Mouse (Mus musculus) right cerebral cortex, postnatal 14 days (tissue): ENCODE measurements around the gene Gpt2.
A peak's percentile ranks its signal among the peaks of the same experiment; 100 is the strongest.

Source experiments
- DNase-seq: peaks from one replicate; pipeline ENCODE4 v3.0.0; 2022

Gpt2 gene

DNA sequence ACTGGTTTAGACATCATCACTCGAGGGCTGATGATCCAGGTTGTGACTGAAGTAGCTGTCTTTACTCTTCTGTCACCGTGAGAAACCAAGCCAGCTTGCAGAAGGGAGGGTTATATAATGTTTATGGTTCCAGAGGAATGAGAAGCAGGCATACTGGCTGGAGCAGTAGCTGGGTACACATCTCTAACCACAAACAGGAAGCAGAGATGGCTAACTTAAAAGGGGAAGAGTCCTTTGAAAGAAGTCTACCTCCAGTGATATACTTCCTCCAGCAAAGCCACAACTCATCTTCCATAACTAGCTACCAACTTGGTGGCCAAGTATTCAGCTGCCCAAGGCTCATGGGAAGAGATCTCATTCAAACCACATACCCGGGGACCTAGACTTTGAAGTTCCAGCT, 39.1 kb downstream of the Gpt2 start:
- DNase-seq, result no peak

DNA sequence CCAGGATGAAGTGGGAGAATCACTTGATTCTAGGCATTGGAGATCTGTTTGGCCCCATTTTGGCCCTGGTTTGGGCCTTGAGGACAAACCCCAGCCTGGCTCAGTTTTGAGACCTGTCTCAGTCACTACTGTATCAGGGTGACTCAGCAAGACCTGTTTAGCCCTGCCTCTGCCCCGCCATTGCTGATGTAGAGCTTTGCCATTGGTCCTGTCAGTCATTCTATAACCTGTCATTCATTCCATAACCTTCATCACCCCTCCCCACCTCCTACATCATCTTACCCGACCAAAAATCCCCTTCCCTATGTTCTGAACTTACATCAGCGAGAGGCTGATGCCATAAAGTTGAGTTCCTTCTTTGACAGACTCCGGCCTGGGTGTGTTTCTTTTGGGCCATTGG, 40.5 kb downstream of the Gpt2 start:
- no peak for DNase-seq

- no peak for DNase-seq
Observed at GRCm38 (mm10) chr8:85533434-85533833, 41.1 kb downstream of the Gpt2 start.

- no peak for DNase-seq
Observed at GRCm38 (mm10) chr8:85534163-85534562, 41.8 kb downstream of the Gpt2 start.

DNA sequence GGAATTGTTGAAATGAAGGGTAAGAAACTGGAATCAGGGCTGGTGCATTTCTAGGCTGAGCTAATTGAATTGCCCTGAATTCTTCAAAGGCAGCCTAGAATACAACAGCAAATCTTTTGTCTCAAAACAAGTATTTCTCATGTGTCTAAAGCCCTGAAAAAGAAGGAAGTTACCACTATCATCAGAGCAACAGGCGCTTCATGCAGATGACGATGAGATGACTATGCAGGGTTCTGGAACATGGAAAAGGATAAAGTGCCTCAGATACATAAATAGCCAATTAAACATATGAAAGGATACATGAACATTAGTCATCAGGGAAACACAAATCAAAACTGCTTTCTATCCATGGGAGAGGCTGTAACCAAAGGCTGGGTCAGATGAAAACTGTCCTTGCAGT, 44.0 kb downstream of the Gpt2 start:
- DNase-seq, result no peak

DNA sequence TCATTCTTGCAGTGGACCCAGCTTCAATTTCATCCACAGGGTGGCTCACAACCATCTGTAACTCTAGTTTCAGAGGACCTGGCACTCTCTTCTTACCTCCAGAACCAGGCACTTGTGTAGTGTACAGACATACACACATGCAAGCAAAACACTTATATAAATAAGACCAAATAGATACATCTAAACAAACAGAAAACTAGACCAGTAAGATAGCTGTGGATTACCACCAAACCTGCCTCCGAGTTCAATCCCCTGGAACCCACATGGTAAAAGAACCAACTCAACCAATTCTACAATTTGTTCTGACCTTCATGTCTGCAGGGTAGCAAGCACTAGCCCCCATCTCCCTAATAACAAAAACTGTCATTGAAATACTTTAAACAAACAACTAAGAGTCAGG, 59.6 kb downstream of the Gpt2 start:
- DNase-seq, result no peak

- DNase-seq, result no peak
Observed at GRCm38 (mm10) chr8:85554391-85555180, 62.2 kb downstream of the Gpt2 start.

GRCm38 (mm10) chr8:85555181-85556145, 63.1 kb downstream of the Gpt2 start, which contains the start of gene Dnaja2:
Dnaja2 (minus strand) TSS chr8:85555344.
- DNase-seq, result peak; percentile 93

- no peak for DNase-seq
Observed at GRCm38 (mm10) chr8:85556986-85557600, 64.7 kb downstream of the Gpt2 start.

DNA sequence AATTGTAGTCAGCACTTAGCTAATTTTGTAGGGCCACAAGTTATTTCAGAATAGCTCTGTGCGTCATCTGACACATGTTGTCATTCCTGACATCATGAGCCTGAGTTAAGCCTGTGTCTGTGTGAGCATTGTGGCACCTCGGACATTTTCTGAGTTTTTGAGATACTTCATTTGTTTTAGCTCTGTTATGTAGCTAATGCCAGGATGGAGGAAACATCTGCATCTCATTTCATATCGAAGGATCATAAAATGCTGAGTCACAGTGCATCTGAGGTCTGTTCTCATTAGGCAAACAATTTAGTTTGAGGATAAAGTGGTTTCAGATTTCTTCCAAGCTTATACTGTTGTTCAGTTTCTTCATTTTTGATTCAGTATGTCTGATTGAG, 65.2 kb downstream of the Gpt2 start:
- DNase-seq, result no peak

DNA sequence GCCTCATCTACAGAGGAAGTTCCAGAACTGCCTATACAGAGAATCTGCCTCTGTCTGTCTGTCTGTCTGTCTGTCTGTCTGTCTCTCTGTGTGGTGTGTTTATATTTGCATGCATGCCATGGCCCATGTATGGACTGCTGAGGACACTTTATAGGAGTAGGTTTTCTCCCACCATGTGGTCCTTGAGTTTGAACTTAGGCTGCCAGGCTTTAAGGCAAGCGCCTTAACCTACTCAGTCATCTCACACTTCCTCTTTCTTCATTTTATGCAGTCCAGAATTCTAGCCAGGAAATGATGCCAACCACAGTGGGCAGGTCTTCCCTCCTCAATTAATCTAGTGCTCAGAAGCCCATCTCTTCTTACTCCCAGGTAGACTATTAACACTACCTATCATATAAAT, 66.8 kb downstream of the Gpt2 start:
- no peak for DNase-seq

GRCm38 (mm10) chr8:85559966-85560365, 67.6 kb downstream of the Gpt2 start:
- no peak for DNase-seq

GRCm38 (mm10) chr8:85563336-85563735, 71.0 kb downstream of the Gpt2 start:
- no peak for DNase-seq

DNA sequence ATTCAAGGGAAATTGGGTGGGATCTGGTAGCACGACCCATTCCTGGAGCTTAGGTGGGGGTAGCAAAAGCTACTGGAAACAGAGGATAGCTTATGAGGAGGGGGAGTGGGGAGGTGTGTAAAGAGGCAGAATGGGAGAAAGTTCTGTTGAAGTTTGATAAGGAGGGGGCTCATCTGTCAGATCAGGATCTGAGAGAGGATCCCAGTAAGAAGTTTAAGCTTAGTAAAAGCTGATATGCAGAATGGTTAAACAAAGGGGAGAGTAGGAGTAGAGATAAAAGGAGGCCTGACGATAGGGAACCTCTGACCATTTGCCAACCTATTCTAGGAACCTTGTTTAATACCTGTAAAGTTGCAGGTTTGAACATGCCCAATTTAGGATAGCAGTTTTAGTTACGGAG, 72.8 kb downstream of the Gpt2 start:
- no peak for DNase-seq

DNA sequence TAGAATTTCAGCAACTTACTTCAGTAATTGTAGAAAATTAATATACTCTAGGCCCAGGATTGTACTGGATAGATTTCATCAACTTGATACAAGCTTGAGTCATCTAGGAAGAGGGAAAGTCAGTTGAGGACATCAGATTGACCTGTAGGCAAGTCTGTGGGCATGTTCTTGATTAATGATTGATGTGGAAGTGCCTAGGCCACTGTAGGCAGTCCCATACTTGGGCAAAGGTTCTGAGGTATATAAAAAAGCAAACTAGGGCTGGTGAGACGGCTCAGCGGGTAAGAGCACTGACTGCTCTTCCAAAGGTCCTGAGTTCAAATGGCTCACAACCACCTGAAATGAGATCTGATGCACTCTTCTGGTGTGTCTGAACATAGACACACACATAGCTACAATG, 75.4 kb downstream of the Gpt2 start:
- DNase-seq, result no peak

DNA sequence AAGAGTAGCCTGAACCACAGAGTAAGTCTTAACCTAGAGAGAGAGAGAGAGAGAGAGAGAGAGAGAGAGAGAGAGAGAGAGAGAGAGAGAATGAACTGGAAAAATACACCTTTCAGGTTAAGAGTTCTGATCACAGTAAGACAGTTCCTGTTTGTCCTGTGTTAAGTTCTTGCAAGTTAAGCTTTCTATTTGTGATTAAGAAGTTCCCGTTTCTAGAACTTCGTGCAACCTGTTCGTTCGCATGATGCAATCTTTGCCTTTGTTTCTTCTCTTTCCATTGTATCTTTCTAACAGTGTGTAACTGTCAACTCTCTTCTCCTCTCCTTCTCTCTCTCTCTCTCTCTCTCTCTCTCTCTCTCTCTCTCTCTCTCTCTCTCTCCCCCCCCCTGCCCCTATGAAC, 78.1 kb downstream of the Gpt2 start:
- no peak for DNase-seq

DNA sequence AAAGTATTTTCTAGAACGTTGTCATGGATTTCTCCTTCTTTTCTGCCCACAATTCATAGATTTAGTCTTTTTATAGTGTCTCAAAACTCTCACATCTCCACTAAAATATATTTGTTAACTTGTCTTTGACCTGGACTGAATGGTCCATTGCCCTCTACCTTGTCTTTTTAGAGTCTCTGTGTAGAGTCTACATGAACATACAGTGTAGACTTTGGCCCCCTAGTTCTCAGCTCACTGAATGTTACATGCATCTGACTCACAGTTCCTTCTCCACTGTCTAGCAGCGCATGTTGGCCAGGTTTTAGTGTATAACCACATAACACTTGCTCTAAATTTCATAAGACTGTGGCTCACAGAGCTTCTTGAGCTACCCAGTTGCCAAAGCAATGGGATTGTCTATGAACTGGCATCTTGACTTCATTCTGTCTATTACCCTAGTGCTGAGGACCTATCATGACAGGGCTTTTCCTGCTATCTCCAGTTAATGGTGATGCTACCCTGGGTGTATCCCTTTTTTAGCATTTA, 81.7 kb downstream of the Gpt2 start:
- no peak for DNase-seq
